Mouse (Mus musculus) cerebellum, adult 11-12 months (tissue): ENCODE results near the gene Gpatch8.
"Not testable (repeated sequence)": the region's sequence is repeated elsewhere in the genome, so short reads cannot be mapped to it uniquely, and the experiment has no call there.

Experiments
- DNase-seq: peaks from one replicate; pipeline ENCODE4 v3.0.0; 2022

Gene Gpatch8

GRCm38 (mm10) chr11:102568756-102569377 lies 12.7 kb upstream of the Gpatch8 start:
- DNase-seq = no peak

- DNase-seq = no peak
These were observed 12.0 kb upstream of the Gpatch8 start for GRCm38 (mm10) chr11:102568191-102568590.

DNA sequence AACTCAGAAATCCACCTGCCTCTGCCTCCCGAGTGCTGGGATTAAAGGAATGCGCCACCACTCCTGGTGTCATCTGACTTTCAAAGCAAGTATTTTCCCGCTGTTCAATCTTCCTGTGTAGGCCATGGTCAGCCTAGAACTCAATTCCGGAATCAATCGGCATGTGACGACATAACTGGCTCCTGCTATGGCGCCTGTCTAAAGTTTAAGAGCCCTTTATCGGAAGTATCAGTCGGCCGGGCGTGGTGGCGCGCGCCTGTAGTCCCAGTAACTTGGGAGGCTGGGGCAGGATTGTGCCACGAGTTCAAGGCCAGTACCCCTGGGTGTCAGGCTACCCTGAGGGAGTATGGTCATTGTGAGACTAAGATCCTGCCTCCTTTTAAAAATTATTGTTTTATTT lies 11.5 kb upstream of the Gpatch8 start:
- DNase-seq = no peak

DNA sequence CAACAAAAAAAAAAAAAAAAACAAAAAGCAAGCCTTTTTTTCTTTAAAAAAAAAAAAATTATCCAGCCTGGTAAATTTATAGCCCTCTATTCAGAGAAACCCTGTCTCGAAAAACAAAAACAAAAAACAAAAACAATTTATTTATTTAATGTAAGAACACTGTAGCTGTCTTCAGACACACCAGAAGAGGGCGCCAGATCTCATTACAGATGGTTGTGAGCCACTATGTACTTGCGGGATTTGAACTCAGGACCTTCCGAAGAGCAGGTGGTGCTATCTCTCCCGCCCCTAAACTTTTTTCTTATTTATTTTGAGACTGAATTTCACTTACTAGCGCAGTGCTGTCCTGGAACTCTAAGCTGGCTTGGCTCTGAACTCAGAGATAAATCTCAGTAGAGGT lies 11.0 kb upstream of the Gpatch8 start:
- DNase-seq = no peak

GRCm38 (mm10) chr11:102566290-102566689 lies 10.1 kb upstream of the Gpatch8 start:
- DNase-seq = no peak

DNA sequence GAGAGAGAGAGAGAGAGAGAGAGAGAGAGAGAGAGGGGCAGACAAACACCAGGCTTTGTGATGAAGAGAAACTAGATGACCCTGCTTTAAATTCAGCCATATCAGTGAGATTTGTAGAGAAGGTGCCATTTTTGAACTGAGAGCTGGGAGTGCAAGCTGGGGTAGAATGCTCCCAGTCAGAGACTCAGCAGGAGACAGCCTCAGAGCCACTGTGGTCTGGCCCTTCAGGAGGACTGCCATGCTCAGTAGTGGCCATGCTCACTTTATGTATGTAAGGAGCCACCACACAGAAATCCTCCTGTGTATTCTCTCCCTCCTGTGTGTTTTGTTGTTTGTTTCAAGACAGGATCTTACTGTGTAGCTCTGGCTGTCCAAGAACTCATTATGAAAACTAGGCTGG lies 9.5 kb upstream of the Gpatch8 start:
- DNase-seq = no peak

DNA sequence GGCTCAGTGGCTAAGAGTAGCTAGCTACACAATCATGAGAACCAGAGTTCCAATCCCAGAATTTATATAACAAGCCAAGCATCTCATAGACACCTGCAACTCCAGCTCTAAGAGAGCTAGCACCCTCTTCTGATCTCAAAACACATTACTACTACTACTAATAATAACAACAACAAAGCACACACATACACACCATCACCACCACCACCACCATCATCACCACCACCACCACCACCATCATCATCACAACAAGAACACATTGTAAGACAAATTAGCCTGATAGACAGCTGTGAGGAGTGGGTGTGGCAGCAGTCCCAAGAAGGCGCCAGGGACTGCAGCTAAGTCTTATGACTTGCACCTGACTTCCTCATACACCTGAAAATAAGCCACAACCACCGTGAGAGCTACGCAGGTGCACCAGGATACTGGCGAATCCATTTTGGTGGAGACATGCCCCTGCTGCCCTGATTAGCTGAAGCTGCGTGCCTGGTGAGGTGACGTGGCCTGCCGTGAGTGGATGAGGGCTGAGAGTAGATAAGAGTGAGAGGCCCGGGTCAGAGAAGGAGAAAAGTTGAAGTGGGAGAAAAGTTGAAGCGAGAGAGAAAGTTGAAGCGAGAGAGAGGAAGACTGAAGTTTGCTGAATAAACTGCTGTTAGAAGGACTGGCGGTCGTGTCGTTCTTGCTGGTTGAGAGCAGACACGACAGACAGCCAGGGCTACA lies 8.9 kb upstream of the Gpatch8 start:
- not testable (repeated sequence) for DNase-seq

GRCm38 (mm10) chr11:102558704-102559103 lies 2.5 kb upstream of the Gpatch8 start:
- no peak for DNase-seq

DNA sequence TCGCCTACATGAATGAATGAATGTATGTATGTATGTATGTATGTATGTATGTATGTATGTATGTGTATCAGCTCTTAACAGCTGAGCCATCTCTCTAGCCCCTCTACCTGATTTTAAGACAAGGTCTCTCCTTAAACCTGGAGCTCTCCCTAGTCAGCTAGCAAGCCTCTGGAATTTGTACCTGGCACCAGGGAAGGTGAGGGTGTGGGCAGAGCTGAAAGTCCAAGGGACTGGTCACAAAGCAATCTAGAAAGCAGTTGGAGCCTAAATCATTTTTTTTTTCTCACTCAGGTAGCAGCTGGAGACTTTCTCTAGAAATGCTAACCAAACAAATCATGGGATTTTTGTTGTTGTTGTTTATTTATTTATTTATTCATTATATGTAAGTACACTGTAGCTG lies 1.2 kb upstream of the Gpatch8 start:
- DNase-seq = no peak

DNA sequence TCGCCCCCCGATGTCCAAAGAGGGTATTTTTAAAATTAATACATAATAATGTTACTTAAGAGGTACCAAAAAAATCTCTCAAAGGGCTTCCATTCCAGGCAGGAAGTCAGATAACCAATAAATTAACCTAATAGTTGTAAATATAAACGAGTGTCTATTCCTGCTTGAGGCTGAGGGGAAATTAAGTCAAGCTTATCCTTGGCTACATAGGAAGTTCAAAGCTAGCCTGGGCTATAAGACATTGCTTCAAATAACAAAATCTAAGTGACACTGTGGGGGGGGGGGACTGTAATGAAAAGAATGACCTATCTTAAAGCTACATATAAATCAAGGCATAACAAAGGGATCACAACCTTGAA lies 503 bp upstream of the Gpatch8 start:
- DNase-seq = no peak

DNA sequence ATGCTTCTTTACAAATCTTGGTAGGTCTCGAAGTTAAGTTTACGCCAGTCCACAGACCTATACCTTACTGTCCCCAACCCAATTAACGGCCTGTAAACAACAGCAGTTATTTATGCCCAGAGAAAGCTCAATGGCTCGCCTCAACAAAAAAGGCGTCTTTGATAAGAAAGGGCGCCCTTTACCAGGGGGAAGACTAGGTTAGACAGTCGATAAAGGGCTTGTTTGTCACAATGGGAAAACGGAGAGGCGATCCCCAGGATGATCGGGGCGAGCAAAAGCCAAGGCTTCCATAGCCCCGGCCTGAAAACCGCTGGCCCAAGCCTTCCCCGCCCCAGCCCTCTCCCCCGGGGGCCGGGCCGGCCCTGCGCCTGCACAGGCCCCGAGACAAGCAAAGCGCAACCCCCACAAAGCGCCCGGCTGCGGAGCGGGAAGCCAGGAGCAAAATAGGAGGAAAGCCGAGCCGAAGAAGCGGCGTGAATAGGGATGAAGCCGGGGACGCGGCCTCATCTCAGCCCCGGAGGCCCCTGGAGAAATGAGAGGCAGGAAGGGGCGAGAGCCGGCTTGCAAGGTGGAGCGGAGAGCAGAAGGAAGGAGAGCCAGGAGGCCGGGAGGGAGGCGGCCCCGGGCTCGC lies 677 bp downstream of the Gpatch8 start:
- no peak for DNase-seq

DNA sequence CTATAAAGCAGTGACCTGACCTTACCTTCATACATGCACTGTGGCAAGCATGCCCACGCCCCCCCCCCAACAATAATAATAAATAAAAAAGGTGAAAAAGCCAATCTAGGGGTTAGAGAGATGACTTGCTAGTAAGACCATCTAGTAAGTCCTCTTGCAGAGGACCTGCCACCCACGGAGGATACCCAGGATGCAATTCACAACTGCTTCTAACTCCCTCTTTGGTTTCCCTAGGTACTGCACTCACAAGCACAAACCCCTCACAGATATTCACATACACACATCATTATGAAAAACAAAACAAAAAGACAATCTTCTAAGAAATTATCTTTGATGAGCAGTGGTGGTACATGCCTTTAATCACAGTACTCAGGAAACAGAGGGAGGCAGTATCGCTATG lies 4.1 kb downstream of the Gpatch8 start:
- DNase-seq = no peak

GRCm38 (mm10) chr11:102551176-102551575 lies 5.0 kb downstream of the Gpatch8 start:
- no peak for DNase-seq

DNA sequence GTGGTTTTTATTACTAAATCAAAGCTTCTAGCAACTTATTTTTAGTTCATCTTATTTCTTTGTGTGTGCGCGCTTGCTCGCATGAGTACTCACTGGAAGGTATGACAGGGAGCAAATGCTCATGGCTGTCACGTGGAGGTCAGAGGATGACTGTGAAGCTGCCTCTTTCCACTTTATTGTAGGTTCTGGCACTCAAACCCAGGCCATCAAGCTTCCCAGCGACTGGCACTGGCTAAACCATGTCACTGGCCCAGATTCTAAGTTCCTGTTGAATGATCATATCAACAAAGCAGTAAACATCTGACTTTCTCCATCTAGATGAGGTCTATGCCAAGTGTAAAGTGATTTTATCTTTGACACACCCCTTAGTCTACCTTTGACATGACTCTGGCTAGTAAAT lies 14.7 kb downstream of the Gpatch8 start:
- no peak for DNase-seq

- DNase-seq = not testable (repeated sequence)
These were observed 15.9 kb downstream of the Gpatch8 start for GRCm38 (mm10) chr11:102540286-102540685.

GRCm38 (mm10) chr11:102539690-102540089 lies 16.5 kb downstream of the Gpatch8 start:
- no peak for DNase-seq

- no peak for DNase-seq
These were observed 20.0 kb downstream of the Gpatch8 start for GRCm38 (mm10) chr11:102536210-102536609.

DNA sequence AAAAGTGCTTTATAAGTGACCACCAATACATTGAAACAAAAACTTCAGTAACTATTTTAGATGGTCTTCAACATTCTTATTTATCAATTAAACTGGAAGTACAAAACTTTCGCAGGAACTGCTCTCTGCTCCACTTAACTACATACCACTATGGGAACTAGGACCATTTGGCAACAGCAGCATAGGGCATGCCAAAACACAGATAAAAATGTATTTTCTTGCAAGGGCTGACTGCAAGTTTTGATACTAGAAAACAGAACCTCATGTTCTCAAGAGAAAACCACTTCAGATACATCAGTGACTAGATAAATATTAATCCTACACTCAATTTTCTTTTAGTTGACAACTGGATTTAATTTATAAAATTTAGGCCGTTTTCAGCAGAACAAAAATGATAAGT lies 22.1 kb downstream of the Gpatch8 start:
- DNase-seq = no peak

DNA sequence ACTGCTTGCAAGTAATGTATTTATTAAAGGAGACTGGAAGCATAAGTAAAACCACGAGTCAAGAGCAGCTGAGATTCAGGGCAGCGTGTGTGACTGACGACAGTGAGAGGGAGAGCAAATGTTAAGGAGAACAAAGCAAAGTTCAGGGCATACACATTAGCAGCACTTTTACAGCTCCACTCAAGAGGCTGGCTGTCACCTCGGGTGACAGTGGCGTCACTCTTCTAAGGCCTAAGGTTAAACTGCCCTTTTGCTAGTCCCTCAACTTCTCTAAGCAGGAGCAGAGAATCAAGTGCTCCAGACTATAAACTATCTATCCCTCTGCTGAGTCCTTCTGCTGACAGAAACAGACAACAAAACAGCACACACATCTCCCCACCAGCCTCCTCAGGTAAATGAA lies 24.8 kb downstream of the Gpatch8 start:
- DNase-seq = no peak

DNA sequence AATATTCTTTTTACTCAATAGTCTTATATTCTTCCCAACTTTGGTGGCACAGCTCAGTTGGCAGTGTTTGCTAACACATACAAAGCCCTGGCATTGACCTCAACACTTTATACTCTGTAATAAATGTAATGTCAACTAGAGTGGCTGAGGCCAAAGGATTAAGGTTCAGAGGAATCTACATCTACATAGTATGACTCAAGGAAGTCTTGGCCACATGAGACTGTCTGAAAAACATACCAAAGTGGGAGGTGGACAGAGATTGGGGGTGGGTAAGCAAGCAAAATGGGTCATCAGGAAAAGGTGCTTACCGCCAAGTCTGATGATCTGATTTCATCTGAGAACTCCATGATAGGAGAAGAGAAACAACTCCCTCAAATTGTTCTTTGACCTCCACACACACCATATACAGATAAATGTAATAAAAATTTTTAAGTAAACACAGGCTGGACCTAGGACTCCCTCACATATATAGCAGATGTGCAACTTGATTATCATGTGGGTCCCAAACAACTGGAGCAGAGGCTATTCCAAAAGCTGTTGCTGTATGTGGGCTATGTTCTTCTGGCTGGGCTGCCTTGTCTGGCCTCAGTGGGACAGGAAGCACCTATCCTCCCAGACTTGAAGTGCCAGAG lies 41.3 kb downstream of the Gpatch8 start:
- DNase-seq = no peak

- no peak for DNase-seq
These were observed 46.0 kb downstream of the Gpatch8 start for GRCm38 (mm10) chr11:102510226-102510625.

GRCm38 (mm10) chr11:102496732-102497131 lies 59.5 kb downstream of the Gpatch8 start:
- DNase-seq = no peak

DNA sequence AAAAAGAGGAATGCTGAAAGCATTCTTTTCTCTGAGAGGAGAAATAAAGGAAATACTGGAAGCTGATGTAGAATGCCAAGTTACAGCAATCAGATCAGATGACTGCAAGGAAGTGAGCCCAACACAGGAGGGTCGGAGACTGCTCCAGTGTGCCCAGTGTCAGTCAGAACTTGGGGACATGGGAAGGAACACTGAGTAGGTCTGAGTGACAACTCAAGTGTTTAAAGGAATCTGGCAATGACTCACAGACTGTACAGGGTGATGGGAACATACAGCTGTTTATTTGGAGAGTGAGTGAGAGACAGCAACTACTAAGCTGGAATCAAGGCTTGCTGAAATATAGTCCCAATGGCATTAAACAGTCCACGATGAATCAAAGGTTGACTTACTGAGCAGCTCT lies 60.0 kb downstream of the Gpatch8 start:
- DNase-seq = no peak

GRCm38 (mm10) chr11:102495742-102496141 lies 60.5 kb downstream of the Gpatch8 start:
- no peak for DNase-seq
